ENCODE assay signal across 8 mouse cellular contexts in genomic region chr11:116826550-116827504, GRCm38 (mm10). TPM values are rescaled to one million over a fixed set of nuclear protein-coding genes. Genes with fewer than 3 reads are reported as not detected.
A peak's percentile ranks its signal among the peaks of the same experiment; 100 is the strongest.
DNase-seq lines count a peak whose midpoint lies in the region; ATAC-seq and TF ChIP-seq lines count a peak whose summit lies in the region.

No protein-coding gene starts in this region.

- H3K27ac ChIP-seq in forebrain, postnatal 0 days (ENCODE audit: low read depth, low read length): no peak overlapping the region
- no peak overlapping the region for H3K27ac ChIP-seq in liver, postnatal 0 days (ENCODE audit: low read depth)

- H3K27me3 ChIP-seq in forebrain, postnatal 0 days (ENCODE audit: insufficient read depth, low read length): no peaks in the 10 kb centered on the region
- 0 out of 2 replicates have a peak, but pooled peaks cover 4% of the 10 kb centered on the region for H3K27me3 ChIP-seq in liver, postnatal 0 days (ENCODE audit: insufficient read depth, low read length)

- peak; percentile 41 to 48 for DNase-seq in cerebellum, postnatal 10 days
- no peak for DNase-seq in cerebellum, postnatal 36 days
- peak; percentile 45 for DNase-seq in 3T3-L1 (ENCODE audit: low read depth, low spot score)
- peak; percentile 16 for DNase-seq in forebrain, postnatal 0 days
- no peak for DNase-seq in liver, postnatal 0 days
- no peak for DNase-seq in gastrocnemius, postnatal 4 days (ENCODE audit: low spot score in 2 of 2)
- DNase-seq in thymus, postnatal 14 days: no peak
- no peak for DNase-seq in right cerebral cortex, postnatal 14 days

- H3K9ac ChIP-seq in forebrain, postnatal 0 days: peak overlapping the region; percentile 62; the same call in 1 of the 2 replicates
- no peak overlapping the region for H3K9ac ChIP-seq in liver, postnatal 0 days (replicated peaks)

- no peak for TF ChIP-seq CTCF in forebrain, postnatal 0 days (IDR thresholded peaks at IDR 0.05; ENCODE audit: low read depth)
- no peak for TF ChIP-seq CTCF in liver, postnatal 0 days (IDR thresholded peaks at IDR 0.05; ENCODE audit: low read depth)

- peak overlapping the region; percentile 92 for H3K4me2 ChIP-seq in forebrain, postnatal 0 days (ENCODE audit: low read depth)
- peak overlapping the region; percentile 74 for H3K4me2 ChIP-seq in liver, postnatal 0 days (ENCODE audit: low read depth, low read length)

- WGBS in forebrain, postnatal 0 days: 14% methylated on average over 17 of the region's 17 CpGs
- WGBS in liver, postnatal 0 days (ENCODE audit: insufficient replicate concordance): 60% methylated on average over 17 of the region's 17 CpGs

- peak; percentile 30 for ATAC-seq in forebrain, postnatal 0 days
- ATAC-seq in liver, postnatal 0 days: no peak

- peaks cover 2% of the 10 kb centered on the region; the same call in 1 of the 2 replicates for H3K4me1 ChIP-seq in forebrain, postnatal 0 days (ENCODE audit: insufficient read depth)
- peaks cover 6% of the 10 kb centered on the region; the same call in 1 of the 2 replicates for H3K4me1 ChIP-seq in liver, postnatal 0 days (ENCODE audit: insufficient read depth)

- H3K9me3 ChIP-seq in forebrain, postnatal 0 days (ENCODE audit: low read length): no peaks in the 10 kb centered on the region
- H3K9me3 ChIP-seq in liver, postnatal 0 days (ENCODE audit: low read length): no peaks in the 10 kb centered on the region

- no peak for TF ChIP-seq EP300 in liver, postnatal 0 days (IDR thresholded peaks at IDR 0.05; ENCODE audit: low read depth)

- H3K4me3 ChIP-seq in forebrain, postnatal 0 days (ENCODE audit: low read depth, low read length): peak overlapping the region; percentile 53
- peak overlapping the region; percentile 42 for H3K4me3 ChIP-seq in liver, postnatal 0 days (ENCODE audit: low read depth, low read length)

- no peaks in the 10 kb centered on the region; the same call in 1 of the 2 replicates for H3K36me3 ChIP-seq in forebrain, postnatal 0 days (ENCODE audit: insufficient read depth)
- H3K36me3 ChIP-seq in liver, postnatal 0 days (replicated peaks; ENCODE audit: insufficient read depth, low read length): no peaks in the 10 kb centered on the region

RNA-seq across cellular contexts. Expression of gene Mxra7, which starts 1.0 kb away (rescaled TPM):
- total RNA-seq in forebrain, postnatal 0 days (2014; rRNA removed): 9.8 TPM in 2 replicates
- polyA plus RNA-seq in forebrain, postnatal 0 days (2015; fragmentation: Nextera tagmentation; extraction: Ambion mirVana): 11.7 and 16.0 TPM in 2 replicates
- polyA plus RNA-seq in liver, postnatal 0 days (2015; fragmentation: Nextera tagmentation; extraction: Ambion mirVana): 1.4 and 4.0 TPM in 2 replicates
- total RNA-seq in gastrocnemius, postnatal 4 days (2021): 10 to 100 TPM; 54.5 to 65.3 TPM

RNA-seq across cellular contexts. Expression of gene Mettl23, which starts 16.3 kb away (rescaled TPM):
- total RNA-seq in forebrain, postnatal 0 days (2014; rRNA removed): 40.3 and 55.4 TPM in 2 replicates
- 54.2 and 69.3 TPM in 2 replicates for polyA plus RNA-seq in forebrain, postnatal 0 days (2015; fragmentation: Nextera tagmentation; extraction: Ambion mirVana)
- 32.6 and 33.0 TPM in 2 replicates for polyA plus RNA-seq in liver, postnatal 0 days (2015; fragmentation: Nextera tagmentation; extraction: Ambion mirVana)
- 10 to 100 TPM; 23.7 to 26.6 TPM for total RNA-seq in gastrocnemius, postnatal 4 days (2021)

RNA-seq across cellular contexts. Expression of gene Jmjd6, which starts 16.4 kb away (rescaled TPM):
- 41.4 and 55.9 TPM in 2 replicates for total RNA-seq in forebrain, postnatal 0 days (2014; rRNA removed)
- polyA plus RNA-seq in forebrain, postnatal 0 days (2015; fragmentation: Nextera tagmentation; extraction: Ambion mirVana): 48.1 and 50.1 TPM in 2 replicates
- polyA plus RNA-seq in liver, postnatal 0 days (2015; fragmentation: Nextera tagmentation; extraction: Ambion mirVana): 18.5 and 19.0 TPM in 2 replicates
- total RNA-seq in gastrocnemius, postnatal 4 days (2021): 10 to 100 TPM; 35.6 to 39.7 TPM

RNA-seq across cellular contexts. Expression of gene Mfsd11, which starts 25.4 kb away (rescaled TPM):
- 29.9 and 38.2 TPM in 2 replicates for total RNA-seq in forebrain, postnatal 0 days (2014; rRNA removed)
- 46.8 and 52.4 TPM in 2 replicates for polyA plus RNA-seq in forebrain, postnatal 0 days (2015; fragmentation: Nextera tagmentation; extraction: Ambion mirVana)
- polyA plus RNA-seq in liver, postnatal 0 days (2015; fragmentation: Nextera tagmentation; extraction: Ambion mirVana): 16.5 and 18.0 TPM in 2 replicates
- 10 to 100 TPM; 42.8 to 43.1 TPM for total RNA-seq in gastrocnemius, postnatal 4 days (2021)

RNA-seq across cellular contexts. Expression of gene Srsf2, which starts 26.1 kb away (rescaled TPM):
- 249 and 262 TPM in 2 replicates for total RNA-seq in forebrain, postnatal 0 days (2014; rRNA removed)
- polyA plus RNA-seq in forebrain, postnatal 0 days (2015; fragmentation: Nextera tagmentation; extraction: Ambion mirVana): 477 and 486 TPM in 2 replicates
- 293 and 302 TPM in 2 replicates for polyA plus RNA-seq in liver, postnatal 0 days (2015; fragmentation: Nextera tagmentation; extraction: Ambion mirVana)
- total RNA-seq in gastrocnemius, postnatal 4 days (2021): 100 to 1,000 TPM; 181 to 207 TPM

Comparison
In these comparisons a context has a peak if more than half of its experiments do, and no peak if none do; other contexts are left out.
1. DNase-seq: peak in cerebellum, postnatal 10 days (2 of 2), 3T3-L1 (single experiment) and forebrain, postnatal 0 days (single experiment); none in cerebellum, postnatal 36 days (0 of 2), liver, postnatal 0 days (single experiment), gastrocnemius, postnatal 4 days (0 of 2), thymus, postnatal 14 days (single experiment) and right cerebral cortex, postnatal 14 days (single experiment).